Mouse (Mus musculus) brain, embryonic 14.5 days (tissue): ENCODE data around the gene Rfx2. TPM values are rescaled to one million over a fixed set of nuclear protein-coding genes. Genes with fewer than 3 reads are reported as not detected.
A peak's percentile ranks its signal among the peaks of the same experiment; 100 is the strongest.

Experiments
- DNase-seq: peaks from one replicate; pipeline ENCODE4 v3.0.0-alpha.2; 2011; ENCODE audit warnings: low read depth
- CTCF ChIP-seq: fragments of 200-500 bp; IDR thresholded peaks from 2 replicates; pipeline ENCODE4 v1.5.1; 2012; ENCODE audit warnings: inconsistent platforms, mild to moderate bottlenecking, moderate library complexity, borderline replicate concordance; ENCODE audit not compliant: insufficient read depth, insufficient read length; ENCODE audit errors: extremely low read depth
- POLR2A ChIP-seq: fragments of 200-500 bp; IDR thresholded peaks from 2 replicates; pipeline ENCODE4 v1.6.1; 2012; ENCODE audit warnings: mild to moderate bottlenecking, inconsistent platforms, borderline replicate concordance; ENCODE audit not compliant: poor library complexity, insufficient read depth, insufficient read length, severe bottlenecking; ENCODE audit errors: extremely low read depth
- polyA plus RNA-seq: library from polyadenylated mRNA; depleted of rRNA; stranded (reverse); fragments of >200 nt; gene quantifications from 2 replicates; pipeline ENCODE4 v1.2.3, GENCODE M21; 2012

Rfx2 gene
- polyA plus RNA-seq, 1 experiment, result 11.1 TPM

DNA sequence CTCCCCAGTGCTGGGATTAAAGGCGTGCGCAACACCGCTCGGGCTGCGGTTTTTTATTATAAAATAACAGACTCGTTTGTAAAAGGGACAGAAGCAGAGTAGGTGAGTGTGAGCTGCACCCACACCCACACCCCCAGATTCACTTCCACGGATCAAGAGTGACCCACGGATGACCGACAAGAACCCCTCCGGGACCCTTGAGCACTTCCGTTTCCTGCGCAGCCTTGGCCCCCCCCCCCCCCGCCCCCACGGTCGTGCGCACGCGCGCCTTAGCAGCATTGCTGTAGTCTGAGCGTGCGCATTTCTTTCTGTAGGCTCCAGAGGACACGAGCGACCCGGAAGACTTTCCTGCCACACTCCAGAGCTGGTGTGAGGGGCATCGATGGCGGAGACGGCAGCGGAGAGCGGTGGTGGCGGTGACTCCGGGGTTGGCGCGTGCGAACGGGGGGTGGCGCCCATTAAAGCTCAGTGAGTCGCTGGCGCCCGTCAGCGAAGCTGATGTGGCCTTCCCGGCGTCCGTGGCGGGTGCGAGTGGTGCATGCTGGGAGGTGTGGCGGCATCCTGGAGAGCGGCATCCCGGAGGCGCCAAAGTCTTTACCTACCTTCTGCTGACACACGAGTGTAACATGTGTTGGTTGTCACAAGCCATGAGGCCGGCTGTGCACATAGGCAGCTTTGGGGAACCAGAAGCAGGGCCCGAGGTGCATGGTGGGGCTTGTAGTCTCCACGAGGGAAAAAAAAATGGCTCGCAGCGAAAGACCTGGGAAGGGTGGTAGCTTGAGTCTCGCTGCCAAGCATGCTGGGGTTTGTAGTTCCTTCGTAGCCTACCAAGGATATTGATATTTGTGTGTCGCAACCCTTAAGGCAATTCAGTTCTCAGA is 66.1 kb downstream of the Rfx2 start, which contains the start of gene Dus3l:
Dus3l (plus strand) TSS at position 284 of the 881 bp plus-strand sequence.
- peak; percentile 97 for DNase-seq
- no peak for TF ChIP-seq CTCF
- TF ChIP-seq POLR2A, result peak; percentile 77; the same call in 1 of the 2 replicates

- DNase-seq, result no peak
- TF ChIP-seq CTCF (no peak), POLR2A (no peak)
Observed at GRCm38 (mm10) chr17:56763741-56764250, 67.0 kb downstream of the Rfx2 start.

GRCm38 (mm10) chr17:56762769-56763731 is 67.8 kb downstream of the Rfx2 start:
- peak; percentile 90 for TF ChIP-seq CTCF
- TF ChIP-seq POLR2A, result no peak
- DNase-seq, result peak; percentile 66

DNA sequence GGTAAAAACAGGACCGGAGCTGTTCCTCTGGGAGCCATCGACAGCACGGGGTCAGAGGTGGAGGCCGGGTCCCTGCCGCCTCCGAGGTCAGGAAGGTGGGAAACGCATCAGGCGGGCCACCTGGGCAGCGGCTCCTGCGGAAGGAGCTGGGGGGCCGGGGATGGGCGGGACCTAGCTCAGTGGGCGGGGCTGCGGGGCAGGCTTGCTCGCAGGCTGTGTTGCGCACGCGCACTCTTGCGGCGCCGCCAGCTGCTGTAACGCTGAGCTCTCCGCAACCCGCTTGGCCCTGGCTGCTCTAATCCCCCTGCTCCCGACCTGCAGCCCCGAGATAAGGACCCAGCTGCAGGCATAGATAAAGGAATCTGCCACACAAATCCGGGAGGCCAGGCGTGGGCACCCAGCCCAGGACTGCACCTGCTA is 68.8 kb downstream of the Rfx2 start:
- no peak for TF ChIP-seq CTCF
- peak; percentile 58; the same call in 1 of the 2 replicates for TF ChIP-seq POLR2A
- peak; percentile 96 for DNase-seq

GRCm38 (mm10) chr17:56761077-56761476 is 69.7 kb downstream of the Rfx2 start:
- TF ChIP-seq POLR2A (no peak), CTCF (no peak)
- no peak for DNase-seq

DNA sequence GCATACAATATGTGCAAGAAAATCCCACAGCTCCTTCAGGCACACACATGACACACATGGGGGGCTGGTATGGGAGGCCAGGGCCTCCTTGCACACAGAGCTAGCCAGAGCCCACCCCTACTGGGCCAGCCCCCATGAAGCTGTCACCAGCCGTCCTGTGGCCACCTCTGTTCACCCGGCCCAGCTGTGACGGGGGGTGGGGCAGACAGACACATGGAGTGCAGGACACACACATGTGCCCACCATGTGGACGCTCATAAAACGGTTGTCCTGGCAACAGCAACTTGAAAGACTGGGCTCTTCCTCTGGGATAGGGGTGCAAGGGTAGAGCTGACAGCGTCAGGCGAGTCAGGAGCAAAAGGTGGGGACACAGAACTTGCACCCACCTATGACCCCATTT is 71.6 kb downstream of the Rfx2 start:
- TF ChIP-seq CTCF (no peak), POLR2A (no peak)
- no peak for DNase-seq

DNA sequence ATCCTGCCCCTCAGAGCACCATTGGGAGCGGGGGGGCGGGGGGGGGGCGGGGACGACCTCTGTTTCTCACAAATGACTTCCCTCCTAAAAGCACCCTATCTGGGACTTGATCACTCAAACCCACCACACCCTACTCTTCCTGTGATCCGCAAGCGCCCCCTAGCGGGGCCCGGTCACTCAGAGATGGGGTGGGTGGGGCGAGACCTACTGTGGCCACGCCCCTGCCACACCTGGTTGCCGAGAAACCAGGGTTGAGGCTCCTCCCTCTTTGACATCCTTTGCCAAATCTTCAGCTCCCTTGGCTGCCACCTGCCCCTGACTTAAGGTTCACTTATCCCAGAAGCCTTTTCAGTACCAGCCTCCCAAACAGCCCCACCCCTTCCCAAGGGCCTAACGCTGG is 72.7 kb downstream of the Rfx2 start:
- peak; percentile 37 for DNase-seq
- TF ChIP-seq CTCF (peak; percentile 44), POLR2A (no peak)

DNA sequence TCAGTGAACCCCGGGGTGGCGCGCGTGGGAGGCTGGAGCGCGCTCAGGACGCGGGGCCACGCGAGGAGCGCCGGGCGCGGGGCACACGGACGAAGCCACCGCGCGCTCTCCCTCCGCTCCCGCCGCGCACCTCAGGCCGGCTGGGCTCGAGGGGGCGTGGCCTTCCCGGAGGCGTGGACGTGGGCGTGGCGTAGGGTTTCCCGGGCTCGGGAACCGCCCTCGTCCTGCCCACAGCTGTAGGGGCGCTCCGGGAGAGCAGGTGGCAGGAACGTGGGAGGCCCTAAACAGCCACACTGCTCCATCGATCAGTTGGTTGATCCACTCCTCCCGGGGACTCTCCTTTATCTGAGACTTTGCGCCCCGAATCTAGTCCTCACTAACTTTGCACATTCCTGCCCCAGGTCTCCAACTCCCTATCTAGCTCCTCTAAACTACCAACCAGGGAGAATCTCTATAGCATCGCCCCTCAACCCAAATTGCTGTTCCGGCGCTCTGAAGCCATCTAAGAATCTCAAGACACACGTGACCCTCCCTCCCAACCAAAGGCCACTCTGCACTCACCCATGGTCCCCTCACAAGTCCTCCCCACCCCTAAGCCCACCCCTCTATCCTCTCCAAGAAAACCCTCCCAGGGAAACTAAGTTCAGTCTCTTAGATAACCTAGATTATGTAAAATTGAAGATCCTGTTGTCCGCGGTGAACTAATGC is 73.2 kb downstream of the Rfx2 start, which contains the start of gene Nrtn:
Nrtn (minus strand) TSS at position 115 of the 708 bp plus-strand sequence.
- DNase-seq, result peak; percentile 69
- no peak for TF ChIP-seq CTCF
- TF ChIP-seq POLR2A, result no peak

GRCm38 (mm10) chr17:56756703-56757399 is 74.0 kb downstream of the Rfx2 start:
- no peak for DNase-seq

GRCm38 (mm10) chr17:56754271-56755185 is 76.3 kb downstream of the Rfx2 start:
- DNase-seq, result no peak

More at GRCm38 (mm10) chr17:56756703-56757399, 74.0 kb downstream of the Rfx2 start:
- TF ChIP-seq CTCF (0 out of 2 replicates have a peak, but pooled peaks have one; percentile 26), POLR2A (no peak)

More at GRCm38 (mm10) chr17:56754271-56755185, 76.3 kb downstream of the Rfx2 start:
- TF ChIP-seq POLR2A, result no peak
- TF ChIP-seq CTCF, result no peak
